Mouse (Mus musculus) lung, postnatal 36 days (tissue): Measurements from ENCODE around the gene Lgi4.

Experiments
- DNase-seq: peaks from one replicate; pipeline ENCODE4 v3.0.0; 2022; ENCODE audit warnings: mixed read lengths

Gene Lgi4

DNA sequence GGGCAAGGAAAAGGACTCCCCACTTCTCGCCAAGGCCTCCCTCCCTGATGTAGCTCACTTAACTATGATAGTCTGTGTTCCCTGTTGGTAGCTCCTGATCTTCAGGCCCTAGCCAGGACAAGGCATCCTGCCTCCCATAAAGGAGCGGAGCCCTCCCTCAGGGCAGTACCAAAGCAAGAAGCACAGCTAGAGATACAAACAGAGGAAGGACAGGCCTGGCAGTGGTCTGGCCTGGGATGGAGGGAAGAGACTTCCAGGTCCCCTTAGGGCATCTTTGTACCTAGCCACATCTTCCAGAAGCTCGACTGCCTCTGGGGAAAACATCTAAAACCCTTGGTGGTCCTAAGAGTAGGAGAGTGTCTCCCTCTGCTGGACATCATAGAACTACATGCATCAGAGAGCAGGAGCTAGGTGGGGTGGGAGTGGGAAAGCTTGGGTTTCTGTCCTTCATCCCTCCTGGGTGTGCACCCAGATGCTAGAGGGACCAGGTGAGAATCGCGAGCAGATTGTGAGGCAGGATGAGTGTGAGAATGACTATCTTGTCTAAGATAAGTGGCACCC, 18.8 kb downstream of the Lgi4 start:
- DNase-seq, result peak; percentile 75

DNA sequence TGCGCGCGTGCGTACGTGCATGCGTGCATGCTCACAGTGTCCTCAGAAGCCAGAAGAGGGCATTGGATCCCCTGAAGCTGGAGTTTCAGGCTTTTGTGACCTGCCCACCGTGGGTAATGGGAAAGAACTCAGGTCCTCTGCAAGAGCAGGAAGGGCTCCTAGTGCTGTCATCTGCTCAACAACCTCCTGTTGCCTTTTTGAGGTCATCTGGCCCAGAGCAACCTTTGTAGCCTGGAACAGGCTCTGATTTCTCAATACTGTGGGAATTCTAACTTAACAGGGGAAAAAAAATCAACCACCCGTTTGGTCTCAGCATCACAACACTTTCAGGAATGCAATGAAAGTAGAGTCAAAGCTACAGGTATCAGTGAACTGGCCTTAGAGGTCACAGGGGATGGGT, 20.5 kb downstream of the Lgi4 start:
- no peak for DNase-seq

DNA sequence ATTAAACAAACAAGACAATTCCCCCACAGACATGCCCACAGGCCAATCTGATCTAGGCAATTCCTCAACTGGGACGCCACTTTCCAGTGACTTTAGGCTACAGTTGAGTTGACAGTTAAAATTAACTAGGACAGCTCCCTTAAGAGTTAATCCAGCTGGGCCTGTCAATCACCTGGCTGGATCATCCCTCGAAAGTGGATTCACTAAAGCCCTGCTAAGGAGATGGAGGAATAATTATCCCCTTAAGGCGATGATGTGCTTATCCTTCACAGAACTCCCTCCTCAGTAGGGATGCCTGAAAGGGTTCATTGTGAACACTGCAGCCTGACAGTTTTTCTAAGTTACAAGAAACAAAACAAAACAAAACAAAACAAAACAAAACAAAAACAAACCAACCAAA, 21.5 kb downstream of the Lgi4 start:
- no peak for DNase-seq

DNA sequence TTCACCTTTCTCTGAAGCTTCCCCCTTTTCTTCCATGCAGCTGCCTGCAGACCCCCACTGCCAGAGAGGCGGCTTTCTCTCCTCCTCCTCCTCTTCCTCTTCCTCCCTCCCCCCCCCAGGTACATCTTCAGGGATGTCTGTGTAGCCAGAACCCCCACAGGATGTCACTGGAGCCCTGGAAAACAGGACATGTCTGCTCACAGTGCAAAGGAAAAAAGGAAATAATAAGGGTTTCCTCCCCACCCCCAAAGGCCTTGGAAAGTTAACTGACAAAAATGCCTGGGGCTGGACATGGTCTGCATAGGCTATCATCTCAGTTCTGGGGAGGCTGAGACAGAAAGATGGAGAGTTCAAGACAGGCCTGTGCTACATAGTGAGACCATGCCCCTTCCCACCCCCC, 22.0 kb downstream of the Lgi4 start:
- DNase-seq, result no peak

DNA sequence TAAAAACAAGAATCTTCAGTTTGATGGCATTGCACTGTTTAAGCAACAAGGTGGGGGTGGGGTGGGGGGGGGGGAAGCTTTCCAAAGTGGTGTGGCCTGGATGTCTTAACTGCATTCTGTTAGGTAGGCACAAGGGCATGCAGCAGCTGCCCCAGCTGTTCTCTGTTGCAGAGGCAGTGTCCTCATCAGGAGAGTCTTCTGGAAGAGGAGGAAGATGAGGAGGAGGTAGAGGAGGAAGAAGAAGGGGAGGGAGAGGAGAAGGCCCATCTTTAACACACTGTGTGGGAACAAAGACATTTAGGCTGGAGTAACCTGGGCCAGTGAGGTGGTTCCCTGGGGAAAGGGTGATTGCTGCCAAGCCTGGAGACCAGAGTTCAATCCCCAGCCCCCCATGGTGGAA, 23.0 kb downstream of the Lgi4 start:
- no peak for DNase-seq

DNA sequence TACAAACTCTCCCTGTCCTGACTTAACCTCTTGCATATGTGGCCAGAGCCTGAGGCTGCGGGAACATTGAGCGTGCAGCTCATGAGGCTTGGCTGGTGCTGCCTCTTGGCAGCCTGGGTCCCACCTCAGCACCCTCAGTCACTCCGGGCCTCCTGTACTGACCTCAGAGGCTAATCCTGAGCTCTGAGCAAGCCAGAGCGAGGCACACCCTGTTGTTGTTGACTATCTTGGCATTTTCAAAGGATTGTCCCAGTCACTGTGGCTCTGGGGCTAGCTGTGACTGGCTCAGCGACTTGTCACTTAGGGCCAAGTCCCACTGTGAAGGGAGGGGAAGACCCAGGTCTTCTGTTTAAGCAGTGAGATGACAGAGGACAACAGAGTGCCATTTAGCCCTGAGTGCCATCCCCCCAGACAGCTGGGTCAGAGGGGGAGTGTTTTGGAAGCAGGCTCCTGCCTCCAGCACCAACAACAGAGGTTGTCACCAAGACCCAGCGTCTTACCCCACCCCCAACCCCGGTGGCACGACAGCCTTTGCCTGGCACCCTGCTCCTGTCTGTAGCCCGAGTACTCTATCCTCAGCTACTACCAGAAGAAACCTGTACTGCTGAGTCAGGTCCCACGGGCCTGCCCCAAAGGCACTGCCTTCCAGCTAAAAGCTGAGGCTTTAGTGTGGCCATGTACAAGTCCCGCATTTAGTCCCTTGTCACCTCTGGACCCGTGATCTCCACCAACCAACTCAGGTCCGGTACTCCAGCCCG, 23.9 kb downstream of the Lgi4 start:
- peak; percentile 47 for DNase-seq

DNA sequence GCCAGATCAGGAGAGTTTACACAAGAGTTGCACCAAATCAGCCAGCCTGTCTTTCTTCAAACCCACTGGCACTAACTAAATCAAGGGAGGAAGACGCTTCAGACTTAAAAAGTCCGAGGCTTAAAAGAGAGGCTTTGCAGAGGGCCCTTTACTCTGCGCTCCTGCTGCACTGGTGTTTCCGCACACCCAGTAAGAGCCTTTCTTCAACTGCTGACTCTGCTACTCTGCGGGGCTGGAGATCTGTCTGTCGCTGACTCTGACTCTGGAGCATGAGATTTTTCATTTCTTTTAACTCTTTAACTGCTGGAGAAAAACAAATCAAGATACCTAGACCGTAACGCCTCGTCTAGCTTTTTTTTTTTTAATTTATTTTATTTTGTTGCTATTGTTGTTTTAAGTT, 25.0 kb downstream of the Lgi4 start:
- no peak for DNase-seq

DNA sequence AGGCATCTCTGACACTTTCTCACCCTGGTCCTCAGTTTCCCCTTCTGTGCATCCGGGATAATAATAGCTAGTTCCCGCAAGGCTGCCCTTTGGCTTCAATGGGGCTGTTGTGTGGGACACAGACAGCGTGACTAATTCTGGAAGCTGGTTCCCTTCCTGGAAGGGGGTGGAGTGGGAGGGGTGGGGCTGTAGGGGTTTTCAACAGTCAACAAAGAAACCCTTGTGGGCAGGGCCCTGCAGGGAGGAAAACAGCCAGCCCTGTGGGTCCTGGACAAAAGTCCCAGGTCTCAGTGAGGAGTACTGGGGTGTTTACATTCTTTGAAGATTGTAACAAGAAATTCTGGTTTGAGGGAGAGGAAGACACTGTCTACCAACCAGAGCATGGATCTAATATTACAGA, 26.0 kb downstream of the Lgi4 start:
- peak; percentile 70 for DNase-seq

DNA sequence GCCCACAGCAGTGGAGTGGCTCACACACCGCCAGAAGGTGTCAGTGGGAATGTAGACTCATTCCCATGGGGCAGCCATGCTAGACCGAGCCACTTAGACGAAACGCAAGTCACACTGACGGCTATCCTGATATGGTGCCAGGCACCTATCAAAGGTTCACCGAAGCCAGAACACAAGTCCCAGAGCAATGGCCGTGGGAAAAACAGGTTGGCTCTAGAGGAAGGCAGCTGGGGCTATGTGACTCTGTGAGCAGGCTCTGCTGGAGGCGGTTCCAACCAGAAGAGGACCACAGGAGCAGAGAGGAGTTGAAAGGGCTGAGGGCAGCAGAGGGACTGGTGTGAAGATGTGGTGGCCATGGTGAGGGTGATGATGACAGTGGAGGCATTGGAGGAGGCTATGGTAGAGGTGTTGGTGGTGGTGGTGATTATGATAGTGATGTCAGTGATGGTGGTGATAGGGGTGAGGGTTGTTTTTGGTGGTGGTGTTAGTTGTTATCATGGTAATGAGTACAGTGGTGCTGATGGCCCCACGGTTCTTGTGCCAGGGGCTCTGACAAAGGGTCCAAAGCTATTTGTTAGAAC, 27.1 kb downstream of the Lgi4 start:
- no peak for DNase-seq

DNA sequence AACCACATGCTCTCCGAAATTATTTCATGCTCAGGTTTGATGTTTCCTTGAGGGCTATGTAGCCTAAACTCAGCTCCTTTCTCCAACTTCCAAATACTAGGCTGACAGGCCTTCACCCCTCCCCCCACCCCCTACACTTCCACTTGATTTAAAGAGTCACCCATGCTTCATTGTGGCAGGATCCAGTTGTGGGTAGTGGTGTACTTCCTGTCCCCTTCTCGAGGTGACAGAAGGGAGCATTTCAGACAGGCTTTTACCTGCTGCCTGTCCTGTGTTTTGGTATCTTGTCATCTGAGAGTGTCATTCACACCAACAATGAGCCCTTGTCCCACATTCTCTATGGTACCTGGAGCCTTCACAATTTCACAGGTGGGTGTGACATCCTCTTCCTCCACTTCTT, 28.1 kb downstream of the Lgi4 start:
- no peak for DNase-seq

DNA sequence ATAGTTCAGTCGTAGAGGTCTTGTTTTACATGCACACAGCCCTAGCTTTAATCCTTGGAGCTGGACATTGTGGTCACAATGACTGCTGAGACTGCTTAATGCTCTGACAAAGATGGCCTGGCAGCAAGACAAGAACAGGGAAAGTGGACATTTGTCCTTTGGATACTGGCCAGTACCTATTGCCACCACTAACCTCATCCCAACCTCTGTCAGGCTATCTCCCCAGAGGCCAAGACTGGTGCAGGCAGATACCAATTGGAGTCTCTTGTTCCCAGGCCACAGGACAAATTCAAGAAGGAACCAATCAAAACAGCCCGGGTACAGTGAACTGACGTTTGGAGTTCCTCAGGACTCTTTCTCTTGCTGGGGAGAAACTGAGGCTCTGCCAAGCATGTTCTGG, 29.1 kb downstream of the Lgi4 start:
- no peak for DNase-seq

DNA sequence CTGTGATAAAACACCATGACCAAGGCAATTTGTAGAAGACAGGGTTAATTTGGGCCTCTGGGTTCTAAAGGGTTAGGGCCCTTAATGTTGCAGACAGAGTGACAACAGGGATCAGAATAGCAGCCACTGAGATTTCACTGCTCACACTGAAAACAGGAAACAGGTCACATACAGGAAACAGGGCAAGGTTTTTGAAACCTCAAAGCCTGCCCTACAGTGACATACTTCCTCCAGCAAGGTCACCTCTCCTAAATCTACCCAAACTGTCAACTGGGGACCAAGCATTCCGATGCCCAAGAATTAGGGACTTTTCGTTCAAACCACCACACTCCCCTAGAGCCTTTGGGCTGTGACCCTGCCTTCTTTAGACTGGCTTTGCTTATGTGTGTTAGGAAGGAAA, 30.6 kb downstream of the Lgi4 start:
- DNase-seq, result peak; percentile 28

DNA sequence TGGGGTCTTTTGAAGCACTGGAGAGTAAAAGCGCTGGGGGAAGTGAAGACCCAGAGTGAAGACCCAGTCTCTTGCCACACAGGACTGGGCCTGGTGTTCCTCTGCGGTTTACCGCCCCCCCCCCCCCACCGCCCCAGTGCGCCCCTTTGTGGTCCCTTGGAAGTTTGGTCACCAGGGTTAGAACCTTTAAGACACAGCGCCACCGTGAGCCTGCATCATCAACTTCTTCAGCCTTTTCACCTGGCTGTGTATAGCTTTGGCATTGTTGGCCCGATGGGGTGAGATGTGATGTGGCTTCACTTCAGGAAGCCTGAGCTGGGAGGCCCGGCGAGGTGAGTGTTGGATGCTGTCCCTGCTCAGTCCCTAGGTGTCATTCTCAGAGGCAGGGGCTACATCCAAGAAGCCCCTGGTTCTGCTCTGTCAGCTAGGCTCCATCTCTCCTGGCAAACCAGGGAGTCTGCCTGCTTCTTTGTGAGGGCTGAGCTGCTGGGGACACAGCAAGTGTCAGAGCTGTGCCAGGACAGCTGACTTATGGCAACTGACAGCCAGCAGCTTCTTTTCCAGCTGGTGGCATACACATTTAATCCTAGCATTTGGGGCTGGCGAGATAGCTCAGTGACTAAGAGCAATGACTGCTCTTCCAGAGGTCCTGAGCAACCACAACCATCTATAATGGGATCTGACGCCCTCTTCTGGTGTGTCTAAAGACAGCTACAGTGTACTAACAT, 35.8 kb downstream of the Lgi4 start:
- DNase-seq, result peak; percentile 35

DNA sequence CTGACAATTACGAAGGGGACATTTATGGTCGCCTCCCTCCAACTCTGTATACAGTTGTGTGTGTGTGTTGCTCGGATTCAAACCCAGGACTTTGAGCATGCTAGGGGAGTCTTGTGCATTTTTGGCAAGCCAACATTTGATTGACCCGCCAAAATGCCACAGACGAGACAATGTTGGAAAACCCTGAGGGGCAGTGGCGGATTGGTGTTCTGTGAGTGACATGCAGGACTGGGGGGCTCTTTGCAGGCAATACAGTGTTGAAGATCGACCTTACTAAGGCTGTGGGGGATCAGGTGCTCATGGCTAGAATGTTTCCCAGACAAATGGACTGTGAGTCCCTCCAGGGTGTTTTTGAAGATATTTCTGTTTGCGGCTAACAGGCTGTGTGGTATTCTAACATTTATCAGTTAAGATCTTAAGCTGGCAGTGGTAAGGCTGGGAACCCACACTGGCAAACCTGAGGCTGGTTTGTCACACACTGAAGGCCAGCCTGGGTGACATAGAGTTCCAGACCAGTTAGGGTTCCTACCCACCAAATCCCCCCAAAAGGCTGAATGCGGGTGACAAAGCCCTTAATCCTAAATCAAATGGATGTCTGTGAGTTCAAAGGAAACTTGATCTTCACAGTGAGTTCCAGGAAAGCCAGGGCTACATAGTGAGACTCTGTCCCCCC, 37.9 kb downstream of the Lgi4 start:
- DNase-seq, result no peak

DNA sequence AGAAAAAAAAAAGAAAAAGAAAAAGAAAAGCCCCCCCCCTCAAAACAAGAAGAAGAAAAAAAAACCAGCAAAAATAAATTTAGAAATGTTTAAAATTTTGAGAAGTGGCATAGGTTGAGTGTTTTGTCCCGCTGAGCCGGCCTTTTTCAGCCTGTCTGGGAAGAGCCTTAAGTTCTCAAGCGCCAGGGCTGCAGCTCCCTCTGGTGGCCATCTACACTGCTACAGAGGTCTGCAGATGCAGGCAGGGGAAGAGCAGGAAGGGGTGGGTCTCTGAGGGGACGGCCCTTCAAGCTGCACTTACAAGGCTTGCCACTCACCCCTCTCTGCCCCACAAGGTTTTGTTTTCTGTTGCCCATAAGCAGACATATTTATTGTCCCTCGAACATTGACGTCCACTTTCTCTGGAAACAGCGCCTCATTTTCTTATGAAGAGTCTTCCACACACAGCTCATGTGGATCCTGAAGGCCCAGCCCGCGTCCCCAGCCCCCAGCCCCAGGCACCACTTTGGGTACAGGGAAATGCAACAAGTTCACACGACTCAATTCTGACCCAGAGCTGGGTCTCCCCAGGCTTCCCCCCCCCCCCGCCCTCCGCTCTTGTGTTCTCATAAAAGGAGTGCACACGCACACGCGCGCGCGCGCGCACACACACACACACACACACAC, 38.6 kb downstream of the Lgi4 start:
- peak; percentile 97 for DNase-seq

DNA sequence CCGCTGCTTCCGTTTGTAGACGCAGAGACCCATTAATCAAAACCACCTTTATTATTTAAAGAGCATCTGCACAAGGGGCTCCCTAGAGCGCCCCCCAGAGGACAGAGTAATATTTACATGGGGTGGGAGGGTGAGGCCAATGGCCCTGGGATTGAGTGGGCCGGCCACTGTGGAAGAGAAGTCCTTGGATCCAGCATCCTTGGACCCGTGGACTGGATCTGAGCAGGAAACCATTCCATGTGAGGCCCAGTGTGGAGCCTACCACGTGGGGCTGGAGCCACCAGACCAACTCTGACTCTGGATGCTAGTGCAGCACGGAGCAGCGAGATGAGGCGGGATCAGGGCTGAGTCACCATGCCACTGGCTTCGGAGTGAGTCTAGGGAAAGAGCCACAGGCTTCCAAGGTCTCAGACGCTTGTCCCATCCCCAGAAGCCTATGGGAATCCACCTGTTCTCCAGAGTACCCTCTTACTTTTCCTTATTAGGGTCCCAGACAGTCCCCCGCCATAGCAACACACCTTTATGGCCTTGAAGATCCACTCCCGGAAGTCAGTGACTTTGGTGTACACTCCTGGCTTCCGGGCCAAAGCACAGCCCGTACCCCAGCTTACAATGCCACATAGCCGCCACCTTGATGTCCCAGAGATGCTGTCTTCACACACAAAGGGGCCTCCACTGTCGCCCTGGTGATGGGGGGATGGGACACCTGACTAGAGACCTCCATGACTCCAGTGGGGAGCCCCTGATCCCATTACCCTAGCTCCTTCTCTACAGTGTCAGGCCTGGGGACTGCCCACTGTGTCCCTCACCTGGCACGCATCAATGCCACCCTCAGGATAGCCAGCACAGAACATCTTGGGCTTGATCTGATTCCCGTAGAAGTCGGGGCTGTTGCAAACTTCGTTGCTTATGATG, 39.8 kb downstream of the Lgi4 start:
- DNase-seq, result peak; percentile 43

DNA sequence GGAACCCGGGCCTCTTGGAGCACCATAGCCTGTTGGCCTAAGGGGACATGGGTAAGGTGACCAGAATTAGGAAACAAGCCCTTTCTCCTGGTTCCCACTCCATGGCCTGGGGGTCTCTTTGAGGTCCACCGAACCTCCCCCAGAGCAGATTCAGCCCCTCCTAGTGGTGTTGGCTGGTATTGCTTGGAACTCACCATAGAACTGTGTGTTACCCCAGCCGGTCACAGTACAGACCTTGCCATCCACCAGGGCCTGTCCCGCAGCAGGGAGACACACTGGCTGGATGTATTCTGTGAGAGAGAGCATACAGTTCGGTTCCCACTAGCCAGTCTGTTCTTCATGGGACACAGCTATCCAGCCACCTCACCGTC, 40.5 kb downstream of the Lgi4 start:
- DNase-seq, result no peak

DNA sequence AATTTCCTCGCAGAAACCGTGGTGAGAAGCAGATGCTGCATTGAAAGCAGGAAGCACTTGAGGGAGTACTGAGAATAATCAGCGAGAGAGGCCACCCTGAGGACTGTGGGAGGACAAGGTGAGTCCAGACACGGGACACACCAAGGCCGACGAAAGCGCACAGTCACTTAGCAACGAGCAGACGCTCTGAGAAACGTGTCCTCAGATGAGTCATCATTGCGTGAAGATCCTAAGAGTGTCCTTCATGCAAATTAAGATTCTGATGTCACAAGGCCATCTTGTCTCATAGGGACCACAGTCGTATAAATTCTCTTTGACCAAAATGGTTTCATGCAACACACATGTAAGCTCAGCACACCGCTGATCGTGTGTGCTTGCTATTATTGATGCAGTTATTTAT, 41.6 kb downstream of the Lgi4 start:
- no peak for DNase-seq

DNA sequence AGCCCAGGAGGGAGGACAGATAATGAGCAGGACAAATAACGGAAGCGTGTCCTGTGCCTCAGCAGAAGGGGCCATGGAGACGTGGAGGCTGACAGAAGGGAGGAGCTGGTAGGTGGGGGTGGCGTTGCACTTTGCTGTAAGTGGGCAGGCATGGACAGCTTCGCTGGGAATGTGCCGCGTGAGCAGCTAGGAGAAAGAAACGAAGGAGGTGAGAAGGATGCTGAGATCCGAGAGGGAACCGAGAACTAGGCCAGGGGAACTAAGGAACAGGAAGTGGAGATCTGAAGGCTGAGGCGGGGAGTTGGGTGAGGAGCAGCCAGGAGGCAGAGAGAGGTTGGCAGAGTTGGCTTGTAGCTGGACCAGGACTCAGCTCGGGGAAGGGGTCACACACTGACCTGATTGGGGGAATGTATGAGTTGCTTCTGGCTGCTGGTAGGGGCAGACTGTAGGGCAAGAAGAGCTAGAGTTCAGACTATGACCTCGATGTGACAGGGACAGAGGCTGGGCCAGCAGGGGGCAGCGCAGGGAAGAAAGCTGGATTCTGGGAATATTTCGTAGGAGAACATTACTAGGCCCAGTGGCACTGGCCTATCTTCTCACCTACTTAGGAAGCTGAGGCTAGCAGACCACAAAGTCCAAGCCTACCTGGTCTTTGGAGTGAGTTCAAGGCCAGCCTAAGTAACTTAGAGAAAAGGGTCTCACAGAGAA, 46.1 kb downstream of the Lgi4 start:
- DNase-seq, result peak; percentile 75

DNA sequence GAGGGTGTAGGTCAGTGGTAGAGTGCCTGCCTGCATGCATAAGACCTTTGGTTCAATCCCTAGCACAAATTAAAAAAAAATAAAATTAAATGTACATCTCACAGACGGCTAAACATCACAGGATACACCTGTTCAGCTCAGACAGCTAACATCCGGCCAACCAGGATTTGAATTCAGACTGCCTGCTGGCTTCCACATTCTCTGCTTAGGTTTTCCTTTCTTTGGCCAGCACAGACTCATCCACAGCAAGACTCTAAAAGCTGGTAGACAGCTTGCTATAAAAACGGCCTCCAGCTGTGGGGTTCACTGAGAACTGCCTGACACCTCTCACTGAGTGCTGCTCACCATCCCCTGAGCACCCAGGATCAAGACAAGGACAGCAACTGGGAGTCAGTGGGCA, 47.0 kb downstream of the Lgi4 start:
- no peak for DNase-seq

DNA sequence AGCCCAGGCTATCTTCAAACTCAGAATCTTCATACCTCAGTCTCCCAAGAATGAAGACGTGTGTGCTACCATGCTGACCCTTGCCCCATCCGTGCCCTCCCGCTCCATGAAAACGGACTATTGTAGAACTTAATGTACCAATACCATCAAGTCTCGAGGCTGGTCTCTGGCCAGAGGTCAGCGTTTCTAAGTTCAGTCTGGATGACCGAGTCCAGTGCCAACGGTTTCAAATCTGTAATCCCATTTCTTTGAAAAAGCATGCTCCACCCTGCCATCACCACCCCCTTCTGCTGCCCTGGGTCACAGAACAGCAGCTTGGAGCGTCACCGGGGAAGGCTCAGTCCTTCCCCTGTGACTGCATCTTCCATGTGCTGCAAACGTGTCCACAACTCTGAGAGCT, 48.6 kb downstream of the Lgi4 start:
- DNase-seq, result no peak
